Mouse (Mus musculus) right cerebral cortex, postnatal 36 days (tissue): ENCODE data around the gene Slc24a4.

Source experiments
- DNase-seq, 2 experiments: peaks; one replicate each; pipeline ENCODE4 v3.0.0; 2022; ENCODE audit warnings: low spot score in 2 of 2, mixed read lengths in 1 of 2

The Slc24a4 gene

DNA sequence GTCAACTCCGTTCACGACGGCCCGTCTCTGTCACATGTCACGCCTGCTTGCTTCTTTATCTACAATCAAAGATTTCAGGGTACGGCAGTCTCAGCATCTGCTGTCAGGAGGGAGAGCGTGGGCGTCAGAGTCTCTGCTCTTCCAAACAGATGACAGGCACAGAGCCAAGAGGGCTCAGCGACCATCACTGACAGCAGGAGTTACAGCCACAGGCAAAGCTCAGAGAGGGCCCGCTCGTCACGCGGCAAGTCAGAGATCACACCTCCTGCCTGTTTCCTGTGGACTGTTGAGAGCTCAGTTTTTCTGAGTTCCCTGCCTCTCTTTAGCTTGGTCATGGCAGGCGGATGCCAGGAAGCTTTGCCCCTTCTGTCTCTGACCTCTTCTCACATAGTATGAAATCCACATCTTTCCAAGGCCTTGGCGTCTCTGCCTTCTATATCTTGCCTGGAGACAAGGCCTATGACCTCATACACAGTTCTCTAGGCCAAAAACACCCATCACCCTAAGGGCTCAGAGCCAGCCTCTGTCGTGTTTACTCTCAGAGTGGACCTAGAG lies 180.0 kb downstream of the Slc24a4 start:
- peak; percentile 63 to 69 for DNase-seq

- no peak for DNase-seq
Measured at GRCm38 (mm10) chr12:102309099-102309799, 180.7 kb downstream of the Slc24a4 start.

DNA sequence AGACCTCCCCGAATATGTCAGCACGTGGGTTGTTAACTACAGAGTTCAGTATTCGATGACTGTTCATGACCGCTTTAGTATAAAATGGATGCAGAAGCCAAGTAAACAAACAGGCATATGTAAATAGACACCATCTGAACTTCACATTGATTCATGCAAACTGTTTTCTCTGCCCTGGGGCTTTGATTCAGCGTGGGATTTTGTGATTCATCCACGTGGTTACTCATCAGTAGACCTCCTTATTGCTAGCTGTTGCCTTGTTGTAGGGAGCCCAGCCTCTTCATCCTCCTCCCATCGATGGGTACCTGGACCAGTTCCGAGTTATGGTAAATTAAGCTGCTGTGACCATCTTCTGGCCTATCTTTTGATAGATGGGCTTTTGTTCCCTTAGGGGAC lies 181.3 kb downstream of the Slc24a4 start:
- no peak for DNase-seq

DNA sequence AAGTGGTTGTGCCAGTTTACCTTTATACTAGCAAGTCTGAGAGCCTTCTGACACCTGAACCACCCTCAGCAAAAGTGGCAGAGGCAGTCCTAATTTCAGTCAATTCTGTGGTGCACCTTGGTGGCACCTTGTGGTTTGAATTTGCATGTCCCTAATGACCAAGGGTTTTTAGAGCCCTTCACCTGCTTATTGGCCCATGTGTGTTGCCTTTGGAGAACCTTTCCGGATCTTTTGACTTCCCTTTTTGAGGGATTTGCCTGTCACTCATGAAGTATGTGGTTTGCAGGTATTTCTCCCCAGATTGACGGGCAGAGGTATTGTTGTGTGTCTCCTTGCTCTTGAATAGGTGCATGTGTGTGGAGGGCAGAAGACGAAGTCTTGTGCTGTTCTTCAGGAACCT lies 181.7 kb downstream of the Slc24a4 start:
- no peak for DNase-seq

GRCm38 (mm10) chr12:102311454-102311853 lies 182.9 kb downstream of the Slc24a4 start:
- DNase-seq, result no peak
